Mouse (Mus musculus): ENCODE measurements around the gene Tfap2d. TPM values are rescaled to one million over a fixed set of nuclear protein-coding genes. Genes with fewer than 3 reads are reported as not detected.

Gene Tfap2d
- total RNA-seq, 1 experiment, result not detected

DNA sequence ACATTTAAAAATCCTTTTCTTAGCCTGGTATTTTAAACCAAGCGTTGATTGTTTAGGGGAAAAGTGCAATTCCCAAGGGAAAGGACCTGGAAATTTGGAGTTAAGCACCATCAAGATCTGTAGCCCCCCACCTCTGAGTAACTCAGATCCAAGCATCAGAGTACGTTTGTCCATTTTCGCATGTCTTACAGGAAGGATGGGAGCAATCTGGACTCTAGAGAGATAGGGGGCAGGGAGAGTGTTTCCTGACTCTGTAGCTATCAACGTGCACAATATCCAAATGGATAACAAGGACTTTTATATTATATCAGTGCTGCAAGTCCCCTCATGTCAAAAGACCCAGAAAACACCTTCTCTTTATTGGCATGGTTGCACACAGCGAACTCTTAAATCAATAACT, 7.4 kb downstream of the Tfap2d start:
- H3K4me3 ChIP-seq (ENCODE audit: insufficient read depth in 1 of 2, low read depth in 1 of 2, low read length in 2 of 2, poor library complexity in 1 of 2, severe bottlenecking in 1 of 2), result no peak overlapping the region
- no peaks in the 10 kb centered on the region for H3K9me3 ChIP-seq (ENCODE audit: control insufficient read depth, insufficient read depth, low read depth, low read length)
- H3K36me3 ChIP-seq (ENCODE audit: control insufficient read depth, insufficient read depth, low read length, poor library complexity, severe bottlenecking), result no peaks in the 10 kb centered on the region
- TF ChIP-seq HCFC1 (IDR thresholded peaks at IDR 0.05; ENCODE audit: borderline replicate concordance, insufficient read depth, low read length) (no peak), ZC3H11A (IDR thresholded peaks at IDR 0.05; ENCODE audit: borderline replicate concordance, low read depth, low read length) (no peak), CHD2 (IDR thresholded peaks at IDR 0.05; ENCODE audit: low read depth, low read length) (no peak), ZNF384 (IDR thresholded peaks at IDR 0.05; ENCODE audit: low read depth, low read length) (no peak), MAFK (IDR thresholded peaks at IDR 0.05; ENCODE audit: insufficient read depth, low read depth, low read length) (no peak)
- in situ Hi-C loops (cut with MboI; ENCODE audit: low sequenced_read_pairs in 2 of 2, unreplicated experiment in 2 of 2), result no loop called here
- DNase-seq (ENCODE audit: low read depth, low spot score), result no peak
- H3K27ac ChIP-seq (ENCODE audit: insufficient read depth, low read depth, low read length, poor library complexity, severe bottlenecking), result no peak overlapping the region
- no peaks in the 10 kb centered on the region for H3K4me1 ChIP-seq (ENCODE audit: control insufficient read depth in 2 of 2, insufficient read depth in 2 of 2, low read length in 2 of 2, poor library complexity in 1 of 2)
- H3K9ac ChIP-seq (ENCODE audit: insufficient read depth, low read depth, low read length, poor library complexity, severe bottlenecking), result no peak overlapping the region

DNA sequence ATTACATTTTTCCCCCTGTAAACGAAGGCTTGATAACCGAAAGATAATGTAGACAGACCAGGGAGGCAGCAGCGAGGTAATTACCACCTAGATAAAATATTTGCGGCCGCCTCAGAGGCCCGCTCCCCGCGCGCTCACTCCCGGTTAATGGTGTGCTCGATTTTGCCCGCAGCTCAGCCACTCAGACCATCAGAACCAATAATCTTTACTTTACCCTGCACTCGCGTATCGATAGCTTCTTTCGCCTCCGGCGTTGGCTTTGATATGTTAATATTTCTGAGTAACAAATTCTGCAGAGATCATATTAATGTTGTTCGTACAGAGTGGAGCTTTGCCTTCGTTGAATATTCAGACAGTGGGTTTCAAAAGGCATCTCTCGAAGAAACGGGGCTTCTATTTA, 8.2 kb downstream of the Tfap2d start:
- no peaks in the 10 kb centered on the region for H3K4me1 ChIP-seq (ENCODE audit: control insufficient read depth in 2 of 2, insufficient read depth in 2 of 2, low read length in 2 of 2, poor library complexity in 1 of 2)
- H3K9me3 ChIP-seq (ENCODE audit: control insufficient read depth, insufficient read depth, low read depth, low read length), result no peaks in the 10 kb centered on the region
- no peaks in the 10 kb centered on the region for H3K36me3 ChIP-seq (ENCODE audit: control insufficient read depth, insufficient read depth, low read length, poor library complexity, severe bottlenecking)
- TF ChIP-seq ZNF384 (IDR thresholded peaks at IDR 0.05; ENCODE audit: low read depth, low read length) (no peak), HCFC1 (IDR thresholded peaks at IDR 0.05; ENCODE audit: borderline replicate concordance, insufficient read depth, low read length) (no peak), MAFK (IDR thresholded peaks at IDR 0.05; ENCODE audit: insufficient read depth, low read depth, low read length) (no peak), ZC3H11A (IDR thresholded peaks at IDR 0.05; ENCODE audit: borderline replicate concordance, low read depth, low read length) (no peak), CHD2 (IDR thresholded peaks at IDR 0.05; ENCODE audit: low read depth, low read length) (no peak)
- in situ Hi-C loops (cut with MboI; ENCODE audit: low sequenced_read_pairs in 2 of 2, unreplicated experiment in 2 of 2), result no loop called here
- DNase-seq (ENCODE audit: low read depth, low spot score), result no peak
- H3K9ac ChIP-seq (ENCODE audit: insufficient read depth, low read depth, low read length, poor library complexity, severe bottlenecking), result no peak overlapping the region
- no peak overlapping the region for H3K4me3 ChIP-seq (ENCODE audit: insufficient read depth in 1 of 2, low read depth in 1 of 2, low read length in 2 of 2, poor library complexity in 1 of 2, severe bottlenecking in 1 of 2)
- H3K27ac ChIP-seq (ENCODE audit: insufficient read depth, low read depth, low read length, poor library complexity, severe bottlenecking), result no peak overlapping the region

DNA sequence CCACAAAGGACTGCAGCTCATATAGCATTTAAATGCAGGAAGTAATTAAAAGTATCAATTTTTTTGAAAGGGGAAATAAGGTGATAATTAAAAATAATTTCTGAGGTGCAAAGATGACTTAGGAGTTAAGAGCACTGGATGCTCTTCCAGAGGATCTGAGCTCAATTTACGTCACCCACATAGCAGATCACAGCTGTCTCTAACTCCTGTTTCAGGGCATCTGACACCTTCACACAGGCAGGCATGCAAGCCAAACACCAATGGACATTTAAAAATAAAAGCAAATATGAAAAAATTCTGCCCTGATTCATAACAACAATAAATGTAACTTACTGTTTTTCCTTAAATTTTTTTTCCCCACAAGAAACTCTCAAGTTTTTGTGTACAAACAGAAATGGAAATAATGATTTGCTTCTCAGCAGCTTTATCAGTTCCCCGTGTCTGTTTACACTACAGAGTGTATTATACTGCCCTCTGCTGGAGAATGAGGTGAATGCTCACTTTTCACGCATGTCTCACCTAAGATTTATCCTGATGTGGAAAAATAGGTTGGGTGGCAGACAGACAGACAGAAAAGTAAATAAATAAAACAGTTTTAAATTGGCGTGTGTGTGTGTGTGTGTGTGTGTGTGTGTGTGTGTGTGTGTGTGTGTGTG, 76.0 kb downstream of the Tfap2d start:
- peak; percentile 36 for DNase-seq (ENCODE audit: low read depth, low spot score)

DNA sequence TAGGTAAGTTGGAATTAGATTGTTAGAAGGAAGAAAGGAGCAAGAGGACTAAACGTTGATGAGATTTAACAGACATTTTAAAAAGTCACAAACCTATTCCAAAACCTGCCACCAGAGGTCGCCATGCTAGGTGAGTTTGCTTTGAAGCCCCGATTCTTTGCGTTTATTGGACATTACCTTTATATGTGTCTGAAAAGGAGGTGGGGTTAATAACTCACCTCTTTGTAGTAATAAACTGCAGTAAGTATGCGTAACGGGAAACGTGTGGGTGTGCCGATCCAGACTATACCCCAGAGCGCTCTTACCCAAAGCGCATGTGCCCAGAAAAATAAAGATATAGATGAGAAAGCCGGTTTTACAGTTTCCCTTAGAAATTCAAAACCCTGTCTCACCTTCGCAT, 102.8 kb downstream of the Tfap2d start:
- no peaks in the 10 kb centered on the region for H3K9me3 ChIP-seq (ENCODE audit: control insufficient read depth, insufficient read depth, low read depth, low read length)
- in situ Hi-C loops (cut with MboI; ENCODE audit: low sequenced_read_pairs in 2 of 2, unreplicated experiment in 2 of 2), result no loop called here
- H3K4me1 ChIP-seq (ENCODE audit: control insufficient read depth in 2 of 2, insufficient read depth in 2 of 2, low read length in 2 of 2, poor library complexity in 1 of 2), result peaks cover 0 to 2% of the 10 kb centered on the region in 2 experiments; a peak in 1 of 4 replicates
- no peak for DNase-seq (ENCODE audit: low read depth, low spot score)
- no peaks in the 10 kb centered on the region for H3K36me3 ChIP-seq (ENCODE audit: control insufficient read depth, insufficient read depth, low read length, poor library complexity, severe bottlenecking)
- H3K4me3 ChIP-seq (ENCODE audit: insufficient read depth in 1 of 2, low read depth in 1 of 2, low read length in 2 of 2, poor library complexity in 1 of 2, severe bottlenecking in 1 of 2), result peak overlapping the region in 1 of 2 experiments; percentile 28; a peak in 1 of 4 replicates
- no peak overlapping the region for H3K9ac ChIP-seq (ENCODE audit: insufficient read depth, low read depth, low read length, poor library complexity, severe bottlenecking)
- no peak overlapping the region for H3K27ac ChIP-seq (ENCODE audit: insufficient read depth, low read depth, low read length, poor library complexity, severe bottlenecking)
- TF ChIP-seq MAFK (IDR thresholded peaks at IDR 0.05; ENCODE audit: insufficient read depth, low read depth, low read length), result no peak
- TF ChIP-seq ZC3H11A (IDR thresholded peaks at IDR 0.05; ENCODE audit: borderline replicate concordance, low read depth, low read length), result no peak
- no peak for TF ChIP-seq HCFC1 (IDR thresholded peaks at IDR 0.05; ENCODE audit: borderline replicate concordance, insufficient read depth, low read length)
- TF ChIP-seq ZNF384 (IDR thresholded peaks at IDR 0.05; ENCODE audit: low read depth, low read length), result no peak
- no peak for TF ChIP-seq CHD2 (IDR thresholded peaks at IDR 0.05; ENCODE audit: low read depth, low read length)

More for the DNA sequence above, 76.0 kb downstream of the Tfap2d start:
- Histone ChIP-seq H3K27ac (ENCODE audit: insufficient read depth, low read depth, low read length, poor library complexity, severe bottlenecking) (no peak overlapping the region), H3K36me3 (ENCODE audit: control insufficient read depth, insufficient read depth, low read length, poor library complexity, severe bottlenecking) (no peaks in the 10 kb centered on the region), H3K9ac (ENCODE audit: insufficient read depth, low read depth, low read length, poor library complexity, severe bottlenecking) (no peak overlapping the region), H3K4me3 (ENCODE audit: insufficient read depth in 1 of 2, low read depth in 1 of 2, low read length in 2 of 2, poor library complexity in 1 of 2, severe bottlenecking in 1 of 2) (no peak overlapping the region), H3K4me1 (ENCODE audit: control insufficient read depth in 2 of 2, insufficient read depth in 2 of 2, low read length in 2 of 2, poor library complexity in 1 of 2) (no peaks in the 10 kb centered on the region), H3K9me3 (ENCODE audit: control insufficient read depth, insufficient read depth, low read depth, low read length) (no peaks in the 10 kb centered on the region)
- in situ Hi-C loops (cut with MboI; ENCODE audit: low sequenced_read_pairs in 2 of 2, unreplicated experiment in 2 of 2), result loop anchor here in 1 of 2 experiments (25.0 kb wide), 1 partner anchor 817 kb away; no protein-coding TSS in a partner anchor
- no peak for TF ChIP-seq ZNF384 (IDR thresholded peaks at IDR 0.05; ENCODE audit: low read depth, low read length)
- TF ChIP-seq ZC3H11A (IDR thresholded peaks at IDR 0.05; ENCODE audit: borderline replicate concordance, low read depth, low read length), result no peak
- TF ChIP-seq MAFK (IDR thresholded peaks at IDR 0.05; ENCODE audit: insufficient read depth, low read depth, low read length), result no peak
- no peak for TF ChIP-seq CHD2 (IDR thresholded peaks at IDR 0.05; ENCODE audit: low read depth, low read length)
- TF ChIP-seq HCFC1 (IDR thresholded peaks at IDR 0.05; ENCODE audit: borderline replicate concordance, insufficient read depth, low read length), result no peak

Measured in ES-E14 (cell line).